Mouse (Mus musculus) heart, embryonic 11.5 days (tissue): Measurements from ENCODE around the gene Lrrc29. TPM values are rescaled to one million over a fixed set of nuclear protein-coding genes. Genes with fewer than 3 reads are reported as not detected.

Experiments used
- ATAC-seq: fragments of 200-750 bp; cut with Nextera tagmentation; replicated peaks from 2 replicates; pipeline ENCODE4 v1.8.0; 2017; ENCODE audit warnings: moderate library complexity; ENCODE audit not compliant: insufficient number of reproducible peaks, low FRiP score, low TSS enrichment
- H3K27ac ChIP-seq: fragments of 300-500 bp; sonication (generic); 2 replicates; pipeline ENCODE4 v1.5.1; 2014; ENCODE audit warnings: mild to moderate bottlenecking, low read depth, low read length
- H3K27me3 ChIP-seq: fragments of 300-500 bp; sonication (generic); 2 replicates; pipeline ENCODE4 v1.6.1; 2014; ENCODE audit warnings: mild to moderate bottlenecking, low read length, mixed read lengths; ENCODE audit not compliant: control insufficient read depth, insufficient read depth
- H3K36me3 ChIP-seq: fragments of 300-500 bp; sonication (generic); 2 replicates; pipeline ENCODE4 v1.6.1; 2014; ENCODE audit warnings: mild to moderate bottlenecking, low read length, moderate library complexity, mixed read lengths; ENCODE audit not compliant: control insufficient read depth, insufficient read depth
- H3K4me1 ChIP-seq: fragments of 300-500 bp; sonication (generic); 2 replicates; pipeline ENCODE4 v1.6.1; 2014; ENCODE audit warnings: low read length; ENCODE audit not compliant: control insufficient read depth, insufficient read depth
- H3K4me2 ChIP-seq: fragments of 300-500 bp; sonication (generic); 2 replicates; pipeline ENCODE4 v1.6.1; 2014; ENCODE audit warnings: mild to moderate bottlenecking, moderate library complexity
- H3K4me3 ChIP-seq: fragments of 300-500 bp; sonication (generic); 2 replicates; pipeline ENCODE4 v1.5.1; 2014; ENCODE audit warnings: low read depth, low read length
- H3K9ac ChIP-seq: fragments of 300-500 bp; sonication (generic); 2 replicates; pipeline ENCODE4 v1.6.1; 2014; ENCODE audit warnings: mild to moderate bottlenecking, low read depth, low read length, moderate library complexity
- H3K9me3 ChIP-seq: fragments of 300-500 bp; sonication (generic); replicated peaks from 2 replicates; pipeline ENCODE4 v1.6.1; 2016; ENCODE audit warnings: low read length; ENCODE audit not compliant: control insufficient read depth
- WGBS: fragments of 180-500 bp; shearing (Covaris S2); extraction: QIAGEN DNeasy Blood & Tissue Kit; methylation state at CpG from one replicate; pipeline ENCODE4 v1.1.7; 2014; ENCODE audit not compliant: insufficient replicate concordance; 5-methylcytosine and 5-hydroxymethylcytosine counted together
- polyA plus RNA-seq: library from polyadenylated mRNA; unstranded; fragments of >200 nt; fragmentation: Nextera tagmentation; extraction: Ambion mirVana; gene quantifications from 2 replicates; pipeline ENCODE4 v1.2.1, GENCODE M21; 2014

Gene Lrrc29
- polyA plus RNA-seq, 1 experiment from 2014 or later = 1.3 TPM

DNA sequence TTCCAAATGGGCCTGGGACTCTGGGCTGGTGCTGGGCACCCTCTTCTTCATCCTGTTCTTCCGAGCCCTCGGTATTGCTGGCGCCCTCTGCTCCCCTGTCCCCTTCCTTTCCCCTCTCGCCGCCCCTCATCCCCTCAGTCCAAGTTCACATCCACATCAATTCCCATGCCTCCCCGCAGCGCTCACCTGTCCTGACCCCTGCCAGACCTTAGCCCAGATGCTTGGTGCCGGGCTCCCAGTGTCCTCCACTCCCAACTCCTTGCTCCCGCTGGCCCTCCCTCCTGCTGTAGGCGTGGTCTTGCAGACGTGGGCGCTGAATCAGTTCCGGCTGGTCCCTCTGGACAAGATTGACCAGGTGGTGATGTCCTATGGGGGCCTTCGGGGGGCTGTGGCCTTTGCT lies 30.6 kb upstream of the Lrrc29 start:
- Histone ChIP-seq H3K4me3 (no peak overlapping the region), H3K27me3 (no peaks in the 10 kb centered on the region), H3K36me3 (0 out of 2 replicates have a peak, but pooled peaks cover 2% of the 10 kb centered on the region), H3K27ac (no peak overlapping the region), H3K9ac (no peak overlapping the region), H3K9me3 (no peaks in the 10 kb centered on the region), H3K4me1 (peaks cover 4% of the 10 kb centered on the region), H3K4me2 (no peak overlapping the region)
- WGBS = 81% methylated on average over 14 of the region's 14 CpGs
- no peak for ATAC-seq

DNA sequence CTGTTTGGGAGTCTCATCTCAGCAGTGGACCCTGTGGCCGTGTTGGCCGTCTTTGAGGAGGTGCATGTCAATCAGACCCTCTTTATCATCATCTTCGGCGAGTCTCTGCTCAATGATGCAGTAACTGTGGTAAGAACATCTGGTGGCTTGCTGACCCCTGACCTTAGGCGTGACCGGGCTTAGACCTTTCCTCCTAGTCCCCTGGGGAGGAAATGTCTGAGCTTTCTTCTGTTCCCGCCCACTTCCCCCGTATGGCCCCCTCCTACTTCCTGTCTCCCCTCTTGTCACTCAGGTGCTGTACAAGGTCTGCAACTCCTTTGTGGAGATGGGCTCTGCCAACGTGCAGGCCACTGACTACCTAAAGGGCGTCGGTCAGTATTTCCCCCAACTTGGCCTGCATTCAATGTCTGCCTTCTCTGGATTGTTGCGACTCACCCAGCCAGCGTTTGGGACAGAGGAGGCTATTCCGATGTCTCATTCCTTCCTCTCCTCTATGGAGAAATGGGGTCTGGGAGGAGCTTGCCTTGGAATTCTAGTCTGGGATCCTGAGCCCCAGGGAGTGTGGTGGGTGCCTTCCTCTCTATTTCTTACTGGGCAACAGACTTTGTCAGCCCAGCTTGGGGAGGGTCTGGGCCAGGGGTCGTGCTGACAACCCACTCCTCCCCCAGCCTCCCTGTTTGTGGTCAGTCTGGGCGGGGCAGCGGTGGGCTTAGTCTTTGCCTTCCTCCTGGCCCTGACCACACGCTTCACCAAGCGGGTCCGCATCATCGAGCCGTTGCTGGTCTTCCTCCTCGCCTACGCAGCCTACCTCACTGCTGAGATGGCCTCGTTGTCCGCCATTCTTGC lies 29.3 kb upstream of the Lrrc29 start:
- Histone ChIP-seq H3K4me2 (no peak overlapping the region), H3K4me1 (peaks cover 6% of the 10 kb centered on the region), H3K27me3 (no peaks in the 10 kb centered on the region), H3K4me3 (no peak overlapping the region), H3K36me3 (0 out of 2 replicates have a peak, but pooled peaks cover 2% of the 10 kb centered on the region), H3K9me3 (no peaks in the 10 kb centered on the region), H3K9ac (no peak overlapping the region), H3K27ac (no peak overlapping the region)
- WGBS = 63% methylated on average over 26 of the region's 26 CpGs
- ATAC-seq = peak; percentile 12; the same call in 1 of the 2 replicates

DNA sequence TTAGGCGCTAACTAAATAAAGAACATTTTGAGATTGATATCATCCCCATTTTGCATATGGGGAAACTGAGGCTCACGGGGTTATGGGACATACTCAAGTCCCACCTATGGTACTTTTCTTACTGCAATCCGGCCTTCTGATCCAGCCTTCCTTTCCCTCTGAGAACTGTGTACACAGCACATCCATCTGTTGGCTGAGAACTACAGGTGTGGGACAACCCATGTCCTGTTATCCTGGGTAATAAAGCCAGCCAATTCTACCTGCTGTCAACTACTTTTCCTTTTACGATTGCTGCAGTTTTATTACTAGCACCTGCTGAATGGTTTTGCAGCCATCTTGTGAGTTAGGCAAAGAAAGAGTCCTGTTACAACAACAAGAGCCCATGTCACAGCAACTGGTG lies 28.5 kb upstream of the Lrrc29 start:
- Histone ChIP-seq H3K9ac (no peak overlapping the region), H3K27me3 (no peaks in the 10 kb centered on the region), H3K4me1 (peaks cover 15% of the 10 kb centered on the region), H3K36me3 (0 out of 2 replicates have a peak, but pooled peaks cover 2% of the 10 kb centered on the region), H3K4me2 (no peak overlapping the region), H3K4me3 (no peak overlapping the region), H3K27ac (no peak overlapping the region), H3K9me3 (no peaks in the 10 kb centered on the region)
- no peak for ATAC-seq
- 88% methylated on average over 4 of the region's 4 CpGs for WGBS

DNA sequence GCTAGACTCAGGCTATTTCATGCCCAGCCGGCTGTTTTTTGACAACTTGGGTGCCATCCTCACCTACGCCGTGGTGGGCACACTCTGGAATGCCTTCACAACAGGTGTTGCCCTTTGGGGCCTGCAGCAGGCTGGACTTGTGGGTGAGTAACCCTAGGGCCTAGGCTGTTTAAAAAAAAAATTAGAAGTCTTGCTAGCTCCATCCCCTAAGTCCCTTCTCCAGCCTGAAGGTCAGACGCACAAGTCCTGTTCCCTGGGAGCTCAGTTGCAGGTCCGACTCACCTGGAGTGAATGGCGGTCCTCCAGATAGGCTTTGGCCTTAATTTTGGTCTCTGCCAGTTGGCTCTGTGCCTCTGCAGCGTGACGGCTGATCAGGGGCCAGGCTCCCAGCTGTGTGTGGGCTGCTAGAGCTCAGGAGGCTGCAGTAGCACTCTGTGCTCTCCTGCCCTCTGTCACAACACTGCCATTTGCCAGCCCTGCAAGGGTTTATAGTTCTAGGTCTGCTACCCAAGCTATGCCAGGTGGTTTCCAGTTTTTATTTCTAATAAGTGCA lies 27.6 kb upstream of the Lrrc29 start:
- Histone ChIP-seq H3K4me3 (no peak overlapping the region), H3K27me3 (no peaks in the 10 kb centered on the region), H3K9me3 (no peaks in the 10 kb centered on the region), H3K4me1 (peaks cover 15% of the 10 kb centered on the region), H3K27ac (no peak overlapping the region), H3K4me2 (no peak overlapping the region), H3K9ac (no peak overlapping the region), H3K36me3 (0 out of 2 replicates have a peak, but pooled peaks cover 2% of the 10 kb centered on the region)
- no peak for ATAC-seq
- WGBS = 71% methylated on average over 8 of the region's 8 CpGs

DNA sequence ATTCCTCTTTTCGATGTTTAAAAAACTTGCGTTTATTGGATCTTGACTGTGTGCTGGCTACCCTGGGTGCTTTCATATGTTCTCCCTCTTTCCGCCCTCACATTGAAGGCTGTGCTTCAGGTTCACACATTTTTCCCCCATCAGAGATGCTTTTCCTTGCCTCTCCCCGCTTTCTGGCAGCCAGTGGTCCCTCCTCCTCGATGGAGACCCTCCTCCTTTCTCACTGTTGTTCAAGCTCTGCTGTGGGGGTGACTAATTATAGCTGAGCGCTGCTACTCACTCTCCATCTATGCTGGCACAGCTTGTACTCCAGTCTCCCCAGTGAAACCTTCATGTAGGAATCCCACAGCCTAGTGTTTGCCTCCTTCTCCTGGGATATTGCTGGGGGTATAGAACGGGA lies 24.1 kb upstream of the Lrrc29 start:
- peaks cover 26% of the 10 kb centered on the region for H3K4me1 ChIP-seq
- WGBS = 29% methylated on average over 7 of the region's 7 CpGs
- ATAC-seq = no peak
- H3K9ac ChIP-seq = no peak overlapping the region
- no peaks in the 10 kb centered on the region for H3K9me3 ChIP-seq
- H3K4me3 ChIP-seq = no peak overlapping the region
- H3K27ac ChIP-seq = no peak overlapping the region
- no peaks in the 10 kb centered on the region for H3K36me3 ChIP-seq
- peak overlapping the region; percentile 98 for H3K4me2 ChIP-seq
- no peaks in the 10 kb centered on the region for H3K27me3 ChIP-seq

DNA sequence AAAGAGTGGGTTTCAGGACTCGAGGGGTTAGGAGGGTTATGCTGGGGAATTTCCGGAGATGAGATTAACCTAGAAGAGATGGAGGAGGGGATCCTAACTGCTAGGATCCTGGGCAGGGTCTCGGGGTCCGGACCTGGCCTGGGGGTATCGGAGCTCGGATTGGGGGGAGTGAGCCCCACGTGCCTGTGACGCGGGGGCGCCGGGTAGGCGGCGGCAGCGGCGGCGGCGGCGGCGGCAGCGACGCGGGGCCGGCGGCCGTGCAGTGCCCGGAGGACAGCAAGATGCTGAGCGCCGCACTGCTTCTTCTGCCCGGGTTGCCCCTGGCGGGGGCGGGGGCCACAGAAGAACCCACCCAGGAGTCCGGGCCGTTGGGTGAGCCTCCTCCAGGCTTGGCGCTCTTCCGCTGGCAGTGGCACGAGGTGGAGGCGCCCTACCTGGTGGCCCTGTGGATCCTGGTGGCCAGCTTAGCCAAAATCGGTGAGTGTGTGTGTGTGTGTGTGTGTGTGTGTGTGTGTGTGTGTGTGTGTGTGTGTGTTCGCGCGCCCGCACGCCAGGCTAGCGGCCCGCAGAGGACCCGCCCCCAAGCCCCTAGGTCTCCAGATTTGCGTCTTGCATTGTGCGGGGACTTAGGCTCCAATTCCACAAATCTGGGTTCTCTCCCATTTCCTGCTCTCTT lies 23.2 kb upstream of the Lrrc29 start:
- peak overlapping the region; percentile 72 for H3K9ac ChIP-seq
- H3K27ac ChIP-seq = no peak overlapping the region
- no peak for ATAC-seq
- H3K36me3 ChIP-seq = no peaks in the 10 kb centered on the region
- peak overlapping the region; percentile 98 for H3K4me2 ChIP-seq
- under 1% methylated on average over 42 of the region's 48 CpGs for WGBS
- no peaks in the 10 kb centered on the region for H3K9me3 ChIP-seq
- H3K27me3 ChIP-seq = no peaks in the 10 kb centered on the region
- peaks cover 33% of the 10 kb centered on the region for H3K4me1 ChIP-seq
- H3K4me3 ChIP-seq = peak overlapping the region; percentile 78

DNA sequence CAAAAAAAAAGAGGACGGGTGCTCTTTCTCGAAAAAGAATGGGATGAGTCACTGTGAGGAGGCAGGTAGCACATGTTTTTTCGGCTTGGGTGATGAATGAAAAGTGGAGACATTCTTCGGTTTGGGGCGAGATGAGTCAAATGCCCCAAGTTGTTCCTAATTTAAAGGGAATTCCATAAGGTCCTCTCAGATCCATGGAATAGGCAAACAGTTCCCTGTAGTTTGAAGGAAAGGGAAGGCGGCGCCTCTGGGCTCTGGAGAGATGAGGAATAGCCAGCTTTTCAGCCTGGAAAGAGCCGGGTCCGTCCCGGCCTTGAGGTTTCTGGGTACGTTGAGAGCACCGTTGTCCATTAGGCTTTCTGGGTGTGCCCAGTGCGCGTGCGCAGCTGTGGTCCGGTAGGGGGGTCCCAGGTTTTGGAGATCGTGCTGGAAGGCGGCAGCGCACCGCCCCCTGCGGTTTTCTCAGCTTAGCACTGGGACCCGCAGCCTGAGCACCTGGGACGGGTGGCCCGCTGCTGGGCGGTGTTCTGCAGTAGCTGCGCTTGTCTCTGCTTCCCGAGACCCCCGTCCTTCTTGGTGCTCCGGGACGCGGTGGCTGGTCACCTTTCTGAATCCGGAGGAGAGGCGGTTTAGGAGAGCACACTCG lies 22.5 kb upstream of the Lrrc29 start, which contains the start of gene Slc9a5:
Gene Slc9a5 (plus strand): TSS at position 394 of the 646 bp plus-strand sequence.
- Histone ChIP-seq H3K4me3 (peak within 1 kb of the TSS; percentile 78), H3K9ac (peak within 1 kb of the TSS; percentile 82), H3K4me1 (peaks cover 35% of the 10 kb centered on the region), H3K36me3 (no peaks in the 10 kb centered on the region), H3K27ac (peak within 1 kb of the TSS; percentile 91), H3K27me3 (no peaks in the 10 kb centered on the region), H3K9me3 (no peaks in the 10 kb centered on the region), H3K4me2 (peak within 1 kb of the TSS; percentile 98)
- ATAC-seq = no peak
- 1% methylated on average over 34 of the region's 34 CpGs for WGBS
